Mouse (Mus musculus) testis, adult 2 months (tissue): ENCODE results near the gene Trim24.

Source experiments
- CTCF ChIP-seq: fragments of 200-500 bp; IDR thresholded peaks from 2 replicates; pipeline ENCODE4 v1.5.1; 2012; ENCODE audit warnings: low read depth, mild to moderate bottlenecking, inconsistent platforms, low read length, moderate library complexity; ENCODE audit not compliant: control insufficient read depth, insufficient read depth, insufficient replicate concordance
- POLR2A ChIP-seq: fragments of 200-500 bp; IDR thresholded peaks from 2 replicates; pipeline ENCODE4 v1.6.1; 2012; ENCODE audit warnings: low read depth, mild to moderate bottlenecking, inconsistent platforms, low read length, moderate library complexity; ENCODE audit not compliant: control insufficient read depth

GRCm38 (mm10) chr6:37843647-37844273 is 26.9 kb upstream of the Trim24 start:
- no peak for TF ChIP-seq CTCF
- no peak for TF ChIP-seq POLR2A
